Mouse (Mus musculus) bone marrow macrophage, adult 2 months (primary cell): Measurements from ENCODE around the gene Gkap1. TPM values are rescaled to one million over a fixed set of nuclear protein-coding genes. Genes with fewer than 3 reads are reported as not detected.
A peak's percentile ranks its signal among the peaks of the same experiment; 100 is the strongest.

Experiments
- H3K27ac ChIP-seq: 2 replicates; pipeline ENCODE4 v1.5.1; 2012; ENCODE audit warnings: low read depth, low read length; ENCODE audit not compliant: insufficient read depth
- H3K4me1 ChIP-seq: 2 replicates; pipeline ENCODE4 v1.6.1; 2012; ENCODE audit warnings: low read length; ENCODE audit not compliant: control insufficient read depth, insufficient read depth
- H3K4me3 ChIP-seq: 2 replicates; pipeline ENCODE4 v1.5.1; 2012; ENCODE audit warnings: mild to moderate bottlenecking, low read length, moderate library complexity; ENCODE audit not compliant: insufficient read depth
- CTCF ChIP-seq: IDR thresholded peaks from 2 replicates; pipeline ENCODE4 v1.5.1; 2012; ENCODE audit warnings: low read depth, mild to moderate bottlenecking, low read length, moderate library complexity
- POLR2A ChIP-seq: IDR thresholded peaks from 2 replicates; pipeline ENCODE4 v1.6.1; 2012; ENCODE audit warnings: mild to moderate bottlenecking, low read depth, low read length, borderline replicate concordance
- polyA plus RNA-seq: library from polyadenylated mRNA; stranded (reverse); fragments of >200 nt; gene quantifications from 2 replicates; pipeline ENCODE4 v1.2.4, GENCODE M21; 2012; ENCODE audit not compliant: missing spikeins, insufficient read depth, insufficient read length

Gene Gkap1
- polyA plus RNA-seq = 28.5 and 31.5 TPM in 2 replicates

- no peak within 1 kb of the TSS for H3K27ac ChIP-seq
- H3K4me3 ChIP-seq = peak within 1 kb of the TSS; percentile 78
- no peak for TF ChIP-seq CTCF
- no peak for TF ChIP-seq POLR2A
- H3K4me1 ChIP-seq = peaks cover 5% of the 10 kb centered on the region
Observed at GRCm38 (mm10) chr13:58275599-58275998, at the start of gene Gkap1. Gene Gkap1, minus strand, starts transcription at chr13:58275699.

DNA sequence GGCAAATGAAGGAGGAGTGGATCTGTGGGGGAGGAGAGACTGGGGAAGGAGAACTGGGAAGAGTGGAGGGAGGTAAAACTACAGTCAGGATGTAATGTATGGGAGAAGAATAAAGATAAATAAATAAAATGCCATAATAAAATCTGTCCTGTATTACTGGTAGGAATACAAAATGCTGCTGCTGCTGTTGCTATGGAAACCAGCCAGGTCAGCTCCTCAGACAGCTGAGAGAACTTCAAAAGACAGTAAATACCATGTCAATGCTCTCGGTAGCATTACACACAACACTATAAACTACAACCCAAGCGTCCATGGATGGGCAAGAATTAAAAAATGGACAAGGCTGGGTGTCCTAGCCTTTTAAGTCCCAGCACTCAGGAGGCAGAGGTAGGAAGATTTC is 42.3 kb upstream of the Gkap1 start:
- no peak overlapping the region for H3K27ac ChIP-seq
- H3K4me3 ChIP-seq = no peak overlapping the region
- TF ChIP-seq CTCF (no peak), POLR2A (no peak)
- H3K4me1 ChIP-seq = peaks cover 5% of the 10 kb centered on the region

DNA sequence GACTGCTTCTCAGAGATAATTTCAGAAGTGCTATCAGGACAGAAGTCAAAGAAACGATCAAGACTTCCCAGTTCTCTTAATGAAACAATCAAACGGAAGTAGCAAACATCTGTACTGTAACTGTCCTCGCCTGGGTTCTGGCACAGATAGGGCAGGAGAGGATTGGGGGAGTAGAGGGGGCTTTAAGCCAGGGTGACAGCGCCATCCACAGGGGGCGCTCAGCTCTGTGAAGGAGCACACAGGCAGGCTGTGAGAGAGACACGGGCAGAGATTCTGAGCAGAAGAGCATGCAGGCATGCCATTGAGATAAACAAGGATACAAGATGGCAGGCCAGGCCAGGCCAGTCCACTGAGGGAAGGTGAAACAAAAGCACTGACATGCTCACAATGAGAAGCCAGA is 39.5 kb upstream of the Gkap1 start:
- no peak for TF ChIP-seq CTCF
- TF ChIP-seq POLR2A = no peak
- H3K4me3 ChIP-seq = no peak overlapping the region
- peaks cover 5% of the 10 kb centered on the region for H3K4me1 ChIP-seq
- H3K27ac ChIP-seq = no peak overlapping the region

- no peak overlapping the region for H3K27ac ChIP-seq
- no peak overlapping the region for H3K4me3 ChIP-seq
- no peaks in the 10 kb centered on the region for H3K4me1 ChIP-seq
- no peak for TF ChIP-seq POLR2A
- TF ChIP-seq CTCF = no peak
Observed at GRCm38 (mm10) chr13:58313758-58314157, 38.3 kb upstream of the Gkap1 start.

DNA sequence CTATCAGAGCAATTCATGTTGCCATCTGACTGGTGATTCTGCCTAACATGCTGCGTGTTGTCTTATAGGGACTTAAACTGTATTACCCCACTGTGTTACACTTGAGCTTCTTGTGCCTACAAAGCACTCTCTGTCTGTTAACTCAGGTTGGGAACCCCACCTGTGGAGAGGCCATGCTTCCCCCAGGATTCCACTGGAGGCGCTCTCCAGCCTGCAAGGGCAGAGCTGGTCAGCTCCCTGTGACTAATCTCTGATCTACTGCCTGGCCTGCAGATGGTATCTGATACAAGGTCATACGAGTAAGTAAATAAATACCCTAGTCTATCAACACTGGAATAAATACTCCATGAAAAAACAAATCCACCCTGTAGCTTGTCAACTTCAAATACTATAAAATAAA is 35.9 kb upstream of the Gkap1 start:
- TF ChIP-seq CTCF = no peak
- TF ChIP-seq POLR2A = no peak
- H3K4me3 ChIP-seq = no peak overlapping the region
- H3K27ac ChIP-seq = no peak overlapping the region
- no peaks in the 10 kb centered on the region for H3K4me1 ChIP-seq

GRCm38 (mm10) chr13:58309499-58309898 is 34.0 kb upstream of the Gkap1 start:
- Histone ChIP-seq H3K4me1 (peaks cover 3% of the 10 kb centered on the region), H3K27ac (no peak overlapping the region), H3K4me3 (no peak overlapping the region)
- no peak for TF ChIP-seq CTCF
- TF ChIP-seq POLR2A = no peak

GRCm38 (mm10) chr13:58307453-58307852 is 32.0 kb upstream of the Gkap1 start:
- TF ChIP-seq POLR2A (no peak), CTCF (no peak)
- Histone ChIP-seq H3K4me3 (no peak overlapping the region), H3K27ac (no peak overlapping the region), H3K4me1 (peaks cover 3% of the 10 kb centered on the region)

DNA sequence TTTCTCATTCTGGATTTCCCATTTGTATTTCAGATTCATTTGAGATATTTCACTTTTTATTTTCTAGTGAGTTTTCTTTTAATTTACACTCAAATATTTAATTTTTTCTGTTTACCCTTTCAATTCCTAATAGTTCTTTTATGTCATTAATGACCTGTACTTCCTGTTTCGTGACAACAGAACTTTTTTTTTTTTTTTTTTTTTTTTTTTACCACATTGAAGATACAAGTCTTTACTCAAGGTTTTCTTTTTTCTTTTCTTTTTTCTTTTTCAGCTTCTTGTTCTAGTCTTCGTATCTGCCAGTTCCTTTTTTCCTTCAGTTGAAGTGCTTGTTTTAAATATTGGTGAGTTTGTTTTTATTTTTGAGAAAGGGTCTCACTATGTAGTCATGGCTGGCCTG is 29.7 kb upstream of the Gkap1 start:
- Histone ChIP-seq H3K4me1 (peaks cover 3% of the 10 kb centered on the region), H3K27ac (no peak overlapping the region), H3K4me3 (no peak overlapping the region)
- TF ChIP-seq CTCF = no peak
- TF ChIP-seq POLR2A = no peak

DNA sequence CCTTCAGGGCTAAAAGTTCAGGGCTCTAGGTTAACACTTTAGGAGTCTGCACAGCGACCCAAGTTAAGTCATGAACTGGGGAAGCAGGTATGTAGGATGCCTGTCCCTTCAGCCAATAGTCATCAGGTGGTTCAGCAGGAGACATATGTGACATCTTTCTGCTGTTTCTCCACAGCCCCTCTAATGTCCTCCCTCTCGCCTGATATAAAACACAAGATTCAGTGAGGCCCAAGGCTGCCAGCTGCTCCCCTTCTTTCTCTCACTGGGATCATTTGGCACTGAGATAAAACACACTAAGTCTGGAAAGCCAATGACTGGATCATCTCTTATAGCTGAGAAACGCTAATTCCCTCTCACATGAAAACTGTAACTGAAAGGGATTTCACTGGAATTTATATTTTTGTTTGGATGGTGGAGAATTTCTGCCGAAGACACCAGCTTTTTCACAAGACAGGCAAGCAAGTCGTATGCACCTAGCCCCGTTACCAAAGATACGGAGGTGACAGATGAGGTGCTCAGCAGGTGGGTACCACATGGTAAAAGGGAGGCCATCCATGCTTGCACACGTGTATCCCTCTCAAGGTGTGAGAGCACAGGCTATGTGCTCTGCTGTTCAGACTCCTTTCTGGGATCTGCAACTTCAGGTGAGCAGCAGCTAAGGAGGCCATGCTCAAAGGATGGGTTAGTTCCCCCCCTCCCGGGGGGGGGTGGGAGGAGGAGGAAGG is 27.1 kb upstream of the Gkap1 start:
- TF ChIP-seq POLR2A = no peak
- no peak for TF ChIP-seq CTCF
- Histone ChIP-seq H3K4me1 (peaks cover 3% of the 10 kb centered on the region), H3K27ac (no peak overlapping the region), H3K4me3 (no peak overlapping the region)

DNA sequence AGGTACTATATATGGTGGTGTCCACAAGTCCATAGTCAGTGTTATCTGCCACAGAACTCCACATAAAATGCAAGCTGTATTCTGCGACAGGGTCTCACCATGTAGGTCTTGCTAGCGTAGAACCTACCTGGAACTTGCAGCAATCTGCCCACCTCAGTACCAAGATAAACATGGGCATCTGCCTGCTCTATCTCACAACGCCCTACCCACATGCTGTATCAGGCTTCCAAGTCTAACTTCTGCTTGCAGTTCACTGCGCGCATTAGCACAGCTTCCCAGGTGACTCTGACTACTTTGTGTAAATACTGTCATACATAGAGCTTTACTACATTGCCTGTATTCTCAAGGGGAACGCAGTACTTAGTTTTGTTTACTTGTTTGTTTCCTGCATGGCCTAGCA is 26.5 kb upstream of the Gkap1 start:
- H3K4me1 ChIP-seq = peaks cover 3% of the 10 kb centered on the region
- H3K4me3 ChIP-seq = no peak overlapping the region
- TF ChIP-seq CTCF = no peak
- H3K27ac ChIP-seq = no peak overlapping the region

- H3K27ac ChIP-seq = no peak overlapping the region
- H3K4me3 ChIP-seq = no peak overlapping the region
- TF ChIP-seq CTCF = no peak
- no peak for TF ChIP-seq POLR2A
- H3K4me1 ChIP-seq = no peaks in the 10 kb centered on the region
Observed at GRCm38 (mm10) chr13:58298756-58299155, 23.3 kb upstream of the Gkap1 start.
